Mouse (Mus musculus) kidney, postnatal 0 days (tissue): ENCODE data around the gene Kcnrg. TPM values are rescaled to one million over a fixed set of nuclear protein-coding genes. Genes with fewer than 3 reads are reported as not detected.

Experiments used
- ATAC-seq: fragments of 200-750 bp; cut with Nextera tagmentation; replicated peaks from 2 replicates; pipeline ENCODE4 v1.8.0; 2017; ENCODE audit warnings: low read depth, moderate number of reproducible peaks, moderate TSS enrichment, moderate library complexity; ENCODE audit not compliant: low FRiP score
- DNase-seq: peaks from one replicate; pipeline ENCODE4 v3.0.0-alpha.2; 2016; ENCODE audit warnings: low spot score
- H3K27ac ChIP-seq: fragments of 300-500 bp; sonication (generic); 2 replicates; pipeline ENCODE4 v1.5.1; 2014; ENCODE audit warnings: mild to moderate bottlenecking
- H3K27me3 ChIP-seq: fragments of 300-500 bp; sonication (generic); 2 replicates; pipeline ENCODE4 v1.6.1; 2014; ENCODE audit warnings: low read length, mixed read lengths; ENCODE audit not compliant: insufficient read depth
- H3K36me3 ChIP-seq: fragments of 300-500 bp; sonication (generic); 2 replicates; pipeline ENCODE4 v1.6.1; 2014; ENCODE audit warnings: low read length, mixed read lengths; ENCODE audit not compliant: insufficient read depth
- H3K4me1 ChIP-seq: fragments of 300-500 bp; sonication (generic); replicated peaks from 2 replicates; pipeline ENCODE4 v1.6.1; 2014; ENCODE audit warnings: antibody characterized with exemption, low read length, mixed read lengths; ENCODE audit not compliant: insufficient read depth
- H3K4me2 ChIP-seq: fragments of 300-500 bp; sonication (generic); 2 replicates; pipeline ENCODE4 v1.6.1; 2014; ENCODE audit warnings: mild to moderate bottlenecking, low read length, moderate library complexity, mixed read lengths
- H3K4me3 ChIP-seq: fragments of 300-500 bp; sonication (generic); replicated peaks from 2 replicates; pipeline ENCODE4 v1.5.1; 2014; ENCODE audit warnings: low read depth, low read length
- H3K9ac ChIP-seq: fragments of 300-500 bp; sonication (generic); 2 replicates; pipeline ENCODE4 v1.6.1; 2014; ENCODE audit warnings: low read depth, low read length
- H3K9me3 ChIP-seq: fragments of 300-500 bp; sonication (generic); replicated peaks from 2 replicates; pipeline ENCODE4 v1.6.1; 2016; ENCODE audit warnings: low read length, inconsistent platforms, mixed read lengths
- CTCF ChIP-seq: IDR thresholded peaks from 2 replicates; pipeline ENCODE4 v1.5.1; 2016; ENCODE audit warnings: antibody characterized with exemption, low read depth, mild to moderate bottlenecking, moderate library complexity
- WGBS: fragments of 180-500 bp; shearing (Covaris S2); extraction: QIAGEN DNeasy Blood & Tissue Kit; methylation state at CpG from one replicate; pipeline ENCODE4 v1.1.7; 2014; 5-methylcytosine and 5-hydroxymethylcytosine counted together
- polyA plus RNA-seq: library from polyadenylated mRNA; unstranded; fragments of >200 nt; fragmentation: Nextera tagmentation; extraction: Ambion mirVana; gene quantifications from 2 replicates; pipeline ENCODE4 v1.2.1, GENCODE M21; 2015

Gene Kcnrg
- polyA plus RNA-seq, 1 experiment from 2014 or later = 0.58 TPM

DNA sequence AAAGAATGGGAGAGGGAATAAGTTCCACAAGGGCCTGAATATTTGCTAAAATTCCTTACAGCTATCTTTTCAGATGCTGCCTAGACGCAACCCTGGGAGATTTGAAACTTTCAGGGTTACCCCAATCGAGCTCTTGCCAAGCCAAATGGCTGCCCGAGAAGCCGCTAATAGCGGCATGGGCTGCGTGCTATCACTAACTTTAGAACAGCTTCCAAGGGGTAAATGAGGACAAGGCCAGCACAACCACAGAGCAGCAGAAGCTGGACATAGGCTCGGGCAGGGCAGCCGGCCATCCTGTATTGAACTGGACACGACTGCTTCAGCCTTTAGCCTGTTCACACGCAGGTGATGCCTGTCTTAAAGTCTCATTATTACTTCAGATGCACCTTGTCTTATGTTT lies 32.2 kb upstream of the Kcnrg start:
- no peak for ATAC-seq
- WGBS = 87% methylated on average over 10 of the region's 10 CpGs

DNA sequence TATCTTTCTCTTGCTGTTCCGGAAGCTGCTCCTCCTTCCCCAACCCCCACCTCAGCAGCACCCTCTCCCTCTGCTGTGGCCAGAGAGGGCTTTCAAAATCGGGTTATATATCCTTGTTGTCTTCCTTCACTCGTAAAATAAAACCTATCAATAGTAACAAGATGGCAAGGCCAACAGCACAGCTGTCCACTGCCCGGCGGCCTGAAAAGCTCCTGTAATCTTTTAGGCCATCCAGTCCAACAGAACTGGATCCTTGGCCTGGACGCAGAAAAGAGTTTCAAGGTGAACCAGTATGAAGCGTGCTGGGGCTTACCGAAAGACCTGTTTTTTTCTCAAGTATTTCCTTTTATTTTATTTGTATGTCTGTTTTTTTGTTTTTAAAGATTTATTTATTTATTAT lies 31.3 kb upstream of the Kcnrg start:
- H3K4me3 ChIP-seq = no peak overlapping the region
- no peaks in the 10 kb centered on the region for H3K36me3 ChIP-seq
- 76% methylated on average over 8 of the region's 8 CpGs for WGBS
- H3K4me2 ChIP-seq = no peak overlapping the region
- no peaks in the 10 kb centered on the region for H3K27me3 ChIP-seq
- H3K4me1 ChIP-seq = no peaks in the 10 kb centered on the region
- TF ChIP-seq CTCF = no peak
- DNase-seq = no peak
- H3K9ac ChIP-seq = no peak overlapping the region
- ATAC-seq = no peak
- H3K9me3 ChIP-seq = no peaks in the 10 kb centered on the region
- H3K27ac ChIP-seq = no peak overlapping the region

More for the DNA sequence above, 32.2 kb upstream of the Kcnrg start:
- Histone ChIP-seq H3K4me1 (no peaks in the 10 kb centered on the region), H3K27ac (no peak overlapping the region), H3K27me3 (no peaks in the 10 kb centered on the region), H3K9me3 (no peaks in the 10 kb centered on the region), H3K9ac (no peak overlapping the region), H3K4me2 (no peak overlapping the region), H3K4me3 (no peak overlapping the region), H3K36me3 (no peaks in the 10 kb centered on the region)
- no peak for TF ChIP-seq CTCF
- DNase-seq = no peak

DNA sequence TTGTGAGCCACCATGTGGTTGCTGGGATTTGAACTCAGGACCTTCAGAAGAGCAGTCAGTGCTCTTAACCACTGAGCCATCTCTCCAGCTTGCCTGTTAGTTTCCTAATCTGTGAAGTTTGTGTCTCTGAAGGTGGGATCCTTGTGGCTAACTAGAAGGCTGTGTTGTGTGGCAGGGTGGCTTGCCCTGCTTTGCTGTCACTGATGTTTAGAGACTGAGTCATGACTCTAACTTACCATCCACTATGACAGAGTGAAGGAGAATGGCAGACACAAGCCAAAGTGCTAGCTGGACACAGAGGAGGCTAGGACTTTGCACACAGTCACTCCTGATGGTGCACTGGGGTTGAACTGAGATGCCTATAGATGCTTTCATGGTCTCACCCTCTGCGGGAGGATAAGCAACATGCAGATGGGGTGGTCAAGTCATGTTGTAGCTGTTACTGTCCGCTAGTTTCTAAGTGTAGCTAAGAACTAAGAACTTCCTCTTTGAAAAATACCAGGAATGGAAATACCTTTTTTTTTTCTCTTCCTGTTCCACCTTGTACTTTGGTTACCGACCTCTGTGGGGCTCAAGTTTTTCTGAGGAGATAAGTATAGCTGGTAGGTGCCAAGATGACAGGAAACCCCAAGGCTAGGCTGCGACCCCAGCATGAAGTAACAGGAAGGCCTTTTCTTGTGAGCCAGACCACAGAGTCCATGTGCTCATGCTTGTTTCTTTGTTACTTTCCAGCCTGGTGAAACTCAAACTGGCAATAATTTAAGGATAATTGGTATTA lies 17.8 kb upstream of the Kcnrg start:
- no peaks in the 10 kb centered on the region for H3K9me3 ChIP-seq
- no peak overlapping the region for H3K4me3 ChIP-seq
- H3K4me2 ChIP-seq = no peak overlapping the region
- TF ChIP-seq CTCF = no peak
- no peak overlapping the region for H3K27ac ChIP-seq
- no peaks in the 10 kb centered on the region for H3K36me3 ChIP-seq
- no peaks in the 10 kb centered on the region for H3K27me3 ChIP-seq
- ATAC-seq (no peak), DNase-seq (no peak)
- WGBS = 71% methylated on average over 4 of the region's 4 CpGs
- H3K4me1 ChIP-seq = no peaks in the 10 kb centered on the region
- H3K9ac ChIP-seq = no peak overlapping the region

DNA sequence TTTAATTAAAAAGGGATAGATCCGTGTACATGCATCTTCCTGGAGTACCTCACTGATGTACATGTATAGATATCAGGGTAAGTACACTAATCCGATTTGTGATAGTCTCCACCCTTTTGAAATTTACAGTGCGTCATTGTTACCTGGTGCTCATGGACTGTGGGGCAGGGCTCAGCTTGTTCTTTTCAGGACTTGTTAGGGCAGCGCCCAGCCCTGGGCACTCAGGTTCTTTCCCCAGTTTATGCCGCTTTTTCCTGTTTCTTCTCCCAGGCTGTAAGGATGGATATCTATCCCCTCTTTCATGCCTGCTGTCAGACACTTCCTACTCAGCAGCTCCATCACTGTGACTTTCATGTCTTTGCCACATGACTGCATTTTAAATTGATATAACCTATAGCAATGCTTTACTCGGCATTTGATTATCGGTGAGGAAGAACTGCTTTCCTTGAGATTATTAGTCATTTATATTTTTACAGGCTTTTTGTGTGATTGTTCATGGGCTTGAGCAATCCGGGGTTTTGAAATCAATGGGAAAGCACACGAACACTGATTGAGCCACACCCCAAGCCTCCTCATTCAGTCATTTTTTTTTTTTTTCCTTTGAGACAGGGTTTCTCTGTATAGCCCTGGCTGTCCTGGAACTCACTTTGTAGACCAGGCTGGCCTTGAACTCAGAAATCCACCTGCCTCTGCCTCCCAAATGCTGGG lies 10.4 kb upstream of the Kcnrg start:
- H3K27me3 ChIP-seq = no peaks in the 10 kb centered on the region
- peaks cover 7% of the 10 kb centered on the region; the same call in 1 of the 2 replicates for H3K4me1 ChIP-seq
- DNase-seq = no peak
- TF ChIP-seq CTCF = no peak
- no peak overlapping the region for H3K9ac ChIP-seq
- no peak overlapping the region for H3K4me2 ChIP-seq
- H3K4me3 ChIP-seq = no peak overlapping the region
- no peaks in the 10 kb centered on the region for H3K9me3 ChIP-seq
- 90% methylated on average over 9 of the region's 9 CpGs for WGBS
- no peak for ATAC-seq
- no peak overlapping the region for H3K27ac ChIP-seq
- 0 out of 2 replicates have a peak, but pooled peaks cover 2% of the 10 kb centered on the region for H3K36me3 ChIP-seq

DNA sequence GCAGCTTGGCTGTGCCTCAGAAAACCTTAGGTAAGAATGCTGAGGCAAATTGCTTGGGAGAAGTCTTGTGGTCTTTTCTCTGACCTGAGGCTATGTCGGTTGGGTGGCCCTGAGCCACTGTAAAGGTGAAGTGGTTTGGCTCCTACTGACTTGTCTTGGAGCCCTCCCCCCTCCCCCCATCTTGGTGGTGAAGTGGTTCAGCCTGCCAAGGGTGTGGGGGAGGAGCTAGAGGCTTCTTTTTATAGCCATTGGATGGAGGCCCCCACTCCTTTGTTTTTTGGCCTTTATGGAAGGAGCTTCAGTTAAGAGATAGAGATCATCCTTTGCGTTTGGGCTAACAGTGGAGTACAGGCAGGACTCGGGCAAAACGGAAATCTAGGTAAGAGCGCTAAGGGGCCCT lies 9.3 kb upstream of the Kcnrg start, which contains the start of gene Trim13:
Trim13 (plus strand) TSS at position 280 of the 400 bp plus-strand sequence.
- H3K9ac ChIP-seq = peak within 1 kb of the TSS; percentile 75

DNA sequence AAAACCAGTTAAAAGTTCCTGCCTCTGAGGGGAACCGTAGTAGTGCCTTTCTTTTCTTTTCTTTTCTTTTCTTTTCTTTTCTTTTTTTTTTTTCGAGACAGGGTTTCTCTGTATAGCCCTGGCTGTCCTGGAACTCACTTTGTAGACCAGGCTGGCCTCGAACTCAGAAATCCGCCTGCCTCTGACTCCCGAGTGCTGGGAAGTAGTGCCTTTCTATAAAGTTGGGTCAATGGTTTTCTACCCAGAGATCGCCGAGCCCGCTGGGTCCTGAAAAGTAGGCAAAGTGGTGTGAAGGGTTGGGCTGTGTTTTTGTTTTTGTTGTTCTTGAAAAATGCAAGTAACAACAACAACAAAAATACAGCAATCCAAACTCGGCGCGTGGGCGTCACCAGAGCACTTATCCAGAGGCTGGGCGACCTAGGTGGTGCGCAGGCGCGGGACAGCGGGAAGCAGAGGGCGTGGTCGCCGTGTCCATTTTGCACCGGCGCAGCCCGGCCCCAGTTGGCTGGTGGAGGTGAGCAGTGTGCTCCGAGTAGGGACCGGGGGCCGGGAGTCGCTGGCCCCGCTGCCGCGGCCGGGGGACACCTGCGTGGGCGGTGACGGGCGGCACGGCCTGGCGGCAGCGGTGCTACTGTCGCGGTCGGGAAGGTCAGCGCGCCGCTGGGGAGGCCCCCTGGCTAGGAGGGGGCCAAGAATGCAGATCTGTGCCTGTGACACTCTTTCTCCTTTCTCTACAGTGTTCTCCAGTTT lies 8.0 kb upstream of the Kcnrg start:
- no peak for TF ChIP-seq CTCF
- 6% methylated on average over 44 of the region's 44 CpGs for WGBS
- Histone ChIP-seq H3K36me3 (0 out of 2 replicates have a peak, but pooled peaks cover 3% of the 10 kb centered on the region), H3K27me3 (no peaks in the 10 kb centered on the region), H3K4me1 (peaks cover 7% of the 10 kb centered on the region; the same call in 1 of the 2 replicates), H3K27ac (peak overlapping the region; percentile 69; the same call in 1 of the 2 replicates), H3K4me2 (peak overlapping the region; percentile 58), H3K9me3 (no peaks in the 10 kb centered on the region), H3K9ac (peak overlapping the region; percentile 75), H3K4me3 (peak overlapping the region; percentile 73)
- DNase-seq (peak; percentile 93), ATAC-seq (peak; percentile 95)

More for the DNA sequence above, 9.3 kb upstream of the Kcnrg start, which contains the start of gene Trim13:
- ATAC-seq (no peak), DNase-seq (no peak)
- H3K9me3 ChIP-seq = no peaks in the 10 kb centered on the region
- 0 out of 2 replicates have a peak, but pooled peaks cover 3% of the 10 kb centered on the region for H3K36me3 ChIP-seq
- H3K4me3 ChIP-seq = peak within 1 kb of the TSS; percentile 73
- peak within 1 kb of the TSS; percentile 58 for H3K4me2 ChIP-seq
- H3K27me3 ChIP-seq = no peaks in the 10 kb centered on the region
- peaks cover 7% of the 10 kb centered on the region; the same call in 1 of the 2 replicates for H3K4me1 ChIP-seq
- 62% methylated on average over 5 of the region's 5 CpGs for WGBS
- no peak within 1 kb of the TSS for H3K27ac ChIP-seq
- no peak for TF ChIP-seq CTCF
